Mouse (Mus musculus) monocyte, adult 2 months (primary cell): ENCODE measurements around the gene Ccdc167.

Experiments
- DNase-seq, 2 experiments: peaks; one replicate each; pipeline ENCODE4 v3.0.0; 2022; ENCODE audit warnings: low spot score in 2 of 2, low read depth in 1 of 2

Gene Ccdc167

DNA sequence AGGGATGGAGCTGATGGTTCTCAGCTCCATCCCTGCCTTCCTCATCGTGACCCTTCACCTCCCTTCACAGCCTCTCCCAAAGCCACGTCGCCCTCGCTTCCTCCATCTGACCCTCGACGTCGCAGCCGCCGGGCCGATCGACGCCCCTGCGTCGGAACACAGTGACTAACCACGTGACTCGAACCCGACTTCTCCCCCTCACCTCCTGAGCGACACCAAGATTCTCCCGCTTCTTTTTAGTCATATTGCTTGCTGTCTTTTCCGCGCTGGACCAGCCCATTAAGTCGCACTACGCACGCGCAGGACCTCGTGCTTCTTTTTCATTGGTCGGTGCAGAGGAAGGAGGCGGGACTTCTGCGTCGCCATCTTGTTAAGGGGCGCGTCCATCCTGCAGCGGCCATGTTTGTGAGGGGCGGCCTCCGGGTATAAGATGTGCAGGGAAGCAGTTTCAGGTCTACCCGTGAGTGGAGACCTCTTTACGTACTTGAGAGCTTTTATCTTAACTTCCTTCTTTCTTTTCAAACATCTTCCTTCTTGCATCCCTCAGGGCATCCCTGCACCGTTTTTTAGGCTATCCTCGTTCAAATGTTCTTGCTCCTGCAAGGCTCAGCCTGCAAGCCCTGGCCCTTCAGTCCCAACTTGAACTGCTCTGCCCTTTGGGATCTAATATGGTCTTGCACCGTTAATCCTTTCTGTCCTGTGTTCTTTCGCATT is at the start of gene Ccdc167:
Gene Ccdc167, minus strand, starts transcription at position 313 of the 714 bp plus-strand sequence.
- peak; percentile 89 to 93 for DNase-seq

DNA sequence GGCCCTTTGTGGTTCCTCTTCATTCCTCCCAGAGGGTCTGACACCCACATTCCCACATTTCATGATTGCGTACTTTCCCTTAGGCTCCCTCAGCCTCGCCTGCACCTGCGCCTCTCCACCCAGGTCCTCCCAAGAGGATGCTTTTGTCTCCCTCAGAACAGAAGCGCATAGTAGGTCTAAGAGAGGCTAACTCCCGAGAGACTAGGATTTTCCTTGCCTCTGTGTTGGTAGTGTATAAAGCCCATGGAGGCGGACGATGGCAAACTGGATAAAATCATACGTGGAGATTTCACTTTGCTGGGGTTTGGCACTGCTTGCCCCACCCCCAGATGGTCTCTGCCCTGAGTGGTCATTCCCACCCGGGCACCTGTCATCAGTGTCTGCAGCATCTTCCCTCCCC is 48.5 kb upstream of the Ccdc167 start:
- no peak for DNase-seq

DNA sequence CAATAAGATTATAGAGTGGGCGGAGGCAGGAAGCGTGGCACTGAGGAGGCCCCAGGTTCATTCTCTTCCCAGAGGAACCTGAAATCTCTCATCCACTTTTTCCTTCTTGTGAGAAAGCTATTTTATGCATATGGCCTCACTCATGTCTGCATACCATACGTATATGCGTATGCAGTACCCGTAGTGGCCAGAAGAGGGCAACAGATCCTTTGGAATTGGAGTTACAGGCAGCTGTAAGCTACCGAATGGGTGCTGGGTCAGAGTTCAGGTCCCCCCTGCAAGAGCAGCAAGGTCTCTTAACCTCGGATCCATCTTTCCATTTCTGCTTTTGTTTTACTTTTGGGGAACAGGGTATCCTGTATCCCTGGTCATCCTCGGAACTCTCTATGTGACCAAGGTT is 45.7 kb upstream of the Ccdc167 start:
- peak; percentile 18 to 42 for DNase-seq

DNA sequence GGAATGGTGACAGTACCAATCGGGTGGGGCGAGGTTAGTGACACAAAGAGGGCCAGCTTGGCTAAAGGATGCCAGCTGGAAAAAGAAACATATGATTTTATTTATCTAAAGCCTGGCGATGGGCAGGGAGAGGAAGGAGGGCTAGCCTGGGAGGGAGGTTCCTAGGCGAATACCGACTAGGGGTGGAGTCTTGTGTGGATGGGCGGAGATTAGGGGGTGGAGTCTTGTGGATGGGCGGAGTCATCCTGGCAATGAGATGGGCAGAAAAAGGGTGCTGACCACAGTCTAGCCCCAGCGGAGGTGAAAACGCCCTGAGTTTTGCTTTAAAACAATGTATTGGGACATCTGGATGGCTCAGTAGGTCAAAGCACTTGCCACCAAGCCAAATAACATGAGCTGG is 45.1 kb upstream of the Ccdc167 start:
- no peak for DNase-seq

DNA sequence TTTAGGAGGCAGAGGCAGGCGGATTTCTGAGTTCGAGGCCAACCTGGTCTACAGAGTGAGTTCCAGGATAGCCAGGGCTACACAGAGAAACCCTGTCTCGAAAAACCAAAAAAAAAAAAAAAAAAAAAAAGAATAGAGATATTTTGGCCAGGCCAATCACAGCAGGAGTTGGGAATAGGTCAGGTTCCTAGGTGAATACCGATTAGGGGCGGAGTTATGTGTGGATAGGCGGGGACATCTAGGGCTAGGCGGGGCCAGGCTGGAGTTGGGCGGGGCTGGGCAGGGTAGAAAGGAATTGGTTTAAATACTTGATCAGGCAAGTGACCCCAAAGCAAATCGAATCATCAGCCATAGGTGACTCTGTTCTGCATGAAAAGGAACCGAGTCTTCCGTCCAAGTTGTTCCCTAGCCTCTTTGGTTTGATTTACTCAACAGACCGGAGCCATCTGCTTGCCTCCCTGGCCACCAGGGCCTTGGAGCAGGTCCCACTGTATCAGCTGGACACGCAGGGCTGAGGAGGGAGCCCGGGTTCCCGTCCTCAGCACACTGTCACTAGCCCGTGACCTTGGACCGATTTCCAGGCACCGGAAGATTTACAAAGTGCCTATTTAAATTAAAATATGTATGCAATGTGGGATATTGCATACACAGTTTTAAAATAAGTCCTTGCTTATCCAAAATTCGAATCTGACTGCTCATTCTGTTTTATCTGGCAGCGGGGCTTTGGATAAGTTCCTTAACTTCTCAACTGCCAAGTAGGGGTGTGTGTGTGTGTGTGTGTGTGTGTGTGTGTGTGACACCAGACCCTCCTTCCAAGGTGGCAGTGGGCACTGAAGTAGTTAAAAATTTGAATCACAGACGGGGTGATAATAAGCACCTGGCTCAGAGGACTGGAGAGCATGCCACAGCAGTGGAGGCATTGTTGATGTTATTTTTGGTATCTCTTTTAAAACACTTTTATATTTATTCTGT is 43.8 kb upstream of the Ccdc167 start:
- DNase-seq: no peak

DNA sequence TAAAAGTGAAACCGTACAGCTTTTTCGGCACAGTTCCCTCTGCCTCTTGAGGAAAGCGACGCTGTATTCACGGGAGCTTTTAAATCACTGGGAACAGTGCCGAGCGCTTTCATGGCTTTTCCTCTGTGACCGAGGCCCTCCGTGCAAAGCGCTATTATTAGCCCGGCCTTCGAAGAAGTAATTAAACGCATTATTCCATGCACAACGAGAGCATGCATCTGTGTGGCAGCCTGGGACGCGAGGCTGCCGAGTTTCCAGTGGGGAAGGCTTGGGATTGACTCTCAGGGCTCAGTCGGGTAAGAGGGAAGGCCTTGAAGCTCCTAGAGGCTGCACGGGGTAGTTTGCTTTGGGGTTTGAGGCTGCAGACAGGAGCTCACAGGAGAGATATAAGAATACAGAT is 43.1 kb upstream of the Ccdc167 start:
- no peak for DNase-seq

DNA sequence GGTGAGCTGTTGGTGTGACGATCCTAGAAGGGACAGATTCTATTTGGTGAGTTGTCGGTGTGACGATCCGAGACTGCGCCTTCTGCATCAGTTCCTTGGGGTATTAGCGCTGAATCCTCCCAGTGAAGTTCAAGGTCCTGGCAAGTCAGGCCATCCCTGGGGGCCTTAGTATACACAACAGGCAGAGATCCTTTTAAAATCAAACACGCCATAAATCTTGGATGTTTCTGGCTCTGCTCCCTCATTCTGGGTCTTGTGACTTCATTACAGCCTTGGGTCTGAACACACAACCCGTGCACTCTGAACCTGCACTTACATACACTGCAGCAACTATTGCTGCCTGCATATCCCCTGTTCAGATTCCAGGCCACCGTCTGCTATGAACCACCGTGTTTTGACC is 39.5 kb upstream of the Ccdc167 start:
- no peak for DNase-seq

DNA sequence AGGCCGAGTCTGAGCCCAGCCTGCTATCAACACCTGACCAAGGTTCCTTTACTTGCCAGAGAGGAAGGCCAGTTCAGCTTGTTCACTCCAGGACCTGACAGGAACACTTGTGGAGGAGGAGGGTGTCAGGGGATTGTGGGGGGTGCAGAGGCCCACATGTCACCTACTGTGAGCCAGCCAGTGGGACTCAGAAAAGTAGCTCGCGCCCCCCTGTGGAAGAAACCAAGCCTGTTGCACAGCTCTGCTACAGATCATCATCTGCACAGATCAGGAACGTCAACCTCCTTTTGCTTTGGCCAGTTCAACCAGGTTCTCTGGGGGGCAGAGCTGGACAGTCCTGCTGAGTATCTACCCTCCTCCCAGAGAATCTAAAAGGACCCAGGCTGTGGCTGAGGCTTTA is 37.7 kb upstream of the Ccdc167 start:
- DNase-seq: no peak

DNA sequence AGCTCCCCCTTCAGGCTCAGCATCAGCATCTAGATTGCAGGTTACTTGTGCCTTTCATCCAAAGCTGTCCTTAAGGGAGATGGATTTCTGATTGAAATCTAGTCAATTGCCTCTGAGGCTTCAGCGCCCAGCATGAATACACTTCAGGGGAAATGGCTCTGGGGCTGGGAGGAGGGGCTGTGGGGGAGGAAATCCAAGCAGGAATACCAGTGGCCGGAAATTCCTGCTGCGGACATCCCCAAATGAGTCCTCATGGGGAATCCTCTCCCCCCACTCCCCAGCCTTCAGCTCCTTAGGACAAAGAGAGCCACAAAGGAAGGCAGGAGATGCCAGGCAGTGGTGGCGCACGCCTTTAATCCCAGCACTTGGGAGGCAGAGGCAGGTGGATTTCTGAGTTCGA is 30.6 kb upstream of the Ccdc167 start:
- DNase-seq: no peak

DNA sequence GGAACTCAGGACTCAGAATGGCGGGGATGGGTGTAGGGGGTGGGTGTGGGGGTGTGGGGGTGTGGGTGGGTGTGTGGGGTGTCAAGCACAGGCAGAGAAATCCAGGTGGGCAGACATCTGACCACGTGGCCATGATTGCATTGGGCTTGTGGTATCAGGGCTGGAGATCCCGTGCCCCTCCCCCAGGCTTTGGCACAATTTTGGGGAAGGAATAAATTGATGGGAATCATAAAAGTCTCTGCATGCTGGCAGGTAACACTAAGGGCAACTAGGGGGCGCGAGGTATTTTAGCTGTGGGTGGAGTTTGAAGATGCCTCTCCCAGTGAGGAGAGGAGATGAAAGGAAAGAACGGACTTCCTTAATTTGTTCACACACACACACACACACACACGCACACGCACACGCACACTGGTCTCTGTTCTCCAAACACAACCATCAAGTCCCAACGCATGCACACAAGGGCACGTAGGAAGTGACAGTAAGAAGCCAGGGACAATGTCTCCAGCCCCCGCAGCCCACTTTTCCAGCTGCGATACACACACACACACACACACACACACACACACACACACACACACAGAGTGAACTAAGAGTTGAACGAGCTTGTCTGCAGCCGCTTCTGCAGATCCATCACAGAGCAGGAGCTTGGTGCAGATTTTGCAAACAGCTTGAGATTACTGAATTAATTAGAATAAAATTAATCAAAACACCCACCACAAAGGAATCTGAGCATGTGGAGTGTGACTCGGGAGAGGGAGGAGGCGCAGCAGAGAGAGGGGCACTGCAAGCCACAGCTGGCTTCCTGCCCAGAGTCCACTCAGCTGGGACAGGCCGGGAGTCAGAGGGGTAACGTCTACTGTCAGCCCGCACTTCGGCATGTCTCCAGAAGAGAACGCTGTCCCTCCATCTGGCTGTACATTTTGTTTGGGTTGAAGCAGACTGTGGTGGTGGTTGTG is 21.3 kb upstream of the Ccdc167 start:
- no peak for DNase-seq

DNA sequence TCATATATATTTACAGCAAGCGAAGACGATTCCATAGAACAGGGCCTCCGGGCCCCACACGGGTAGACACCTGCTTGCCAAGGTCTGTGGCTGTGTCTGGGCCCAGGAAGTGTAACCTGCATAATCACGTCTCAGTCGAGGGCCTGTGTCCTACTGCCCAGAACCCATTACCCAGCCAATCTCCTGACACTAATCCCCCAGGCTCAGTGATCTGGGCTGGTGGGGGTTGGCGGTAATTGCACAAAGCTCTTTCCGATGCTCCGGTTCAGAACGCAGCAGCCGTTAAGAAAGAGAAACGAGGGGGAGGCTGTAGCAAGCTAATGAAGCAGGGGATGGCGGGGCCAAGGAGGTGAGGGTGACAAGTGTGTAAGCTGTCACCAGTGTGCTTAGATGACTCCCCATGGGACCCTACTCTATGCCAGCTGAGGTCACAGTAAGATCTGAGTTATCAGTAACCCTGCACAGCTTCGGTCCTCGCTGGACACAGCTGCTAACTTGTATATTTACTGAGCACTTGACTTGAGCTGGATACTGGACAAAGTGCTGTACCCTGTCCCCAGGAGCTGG is 19.7 kb upstream of the Ccdc167 start:
- DNase-seq: no peak

DNA sequence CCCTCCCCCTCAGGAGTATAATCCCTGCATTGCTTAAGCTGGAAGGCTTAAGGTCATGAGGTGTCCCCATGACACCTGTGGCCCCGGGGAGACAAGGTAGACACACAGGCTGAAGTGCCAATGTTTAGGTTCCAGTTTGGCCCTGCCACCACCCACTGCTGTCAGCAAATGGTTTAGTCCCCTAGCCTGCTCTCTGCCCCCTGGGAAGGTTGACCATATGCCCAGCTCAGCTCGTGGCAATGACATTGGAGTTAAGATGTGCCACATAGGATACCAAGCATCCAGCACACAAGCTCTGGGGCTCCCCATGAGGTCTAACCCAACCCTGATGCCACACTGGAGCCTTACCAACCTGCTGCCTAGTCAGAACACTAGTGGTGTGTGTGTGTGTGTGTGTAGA is 15.7 kb upstream of the Ccdc167 start:
- DNase-seq: no peak

DNA sequence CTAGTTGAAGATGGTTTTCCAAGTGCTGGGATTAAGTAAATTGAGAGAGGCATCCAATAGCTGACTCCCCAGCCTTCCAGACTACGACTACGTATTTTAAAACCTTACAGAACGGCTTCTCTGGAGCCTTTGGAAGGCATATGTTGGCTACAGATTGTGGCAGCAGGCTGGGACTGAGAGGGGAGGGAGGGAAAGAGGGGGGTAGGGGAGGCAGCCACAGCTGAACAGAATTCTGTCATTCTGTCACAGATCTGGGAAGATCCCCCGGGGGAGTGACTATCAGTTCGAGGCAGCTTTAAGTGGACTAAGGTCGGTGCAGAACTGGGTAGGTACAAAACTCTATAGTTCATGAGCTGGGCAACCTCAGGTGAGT is 15.1 kb upstream of the Ccdc167 start:
- no peak for DNase-seq

DNA sequence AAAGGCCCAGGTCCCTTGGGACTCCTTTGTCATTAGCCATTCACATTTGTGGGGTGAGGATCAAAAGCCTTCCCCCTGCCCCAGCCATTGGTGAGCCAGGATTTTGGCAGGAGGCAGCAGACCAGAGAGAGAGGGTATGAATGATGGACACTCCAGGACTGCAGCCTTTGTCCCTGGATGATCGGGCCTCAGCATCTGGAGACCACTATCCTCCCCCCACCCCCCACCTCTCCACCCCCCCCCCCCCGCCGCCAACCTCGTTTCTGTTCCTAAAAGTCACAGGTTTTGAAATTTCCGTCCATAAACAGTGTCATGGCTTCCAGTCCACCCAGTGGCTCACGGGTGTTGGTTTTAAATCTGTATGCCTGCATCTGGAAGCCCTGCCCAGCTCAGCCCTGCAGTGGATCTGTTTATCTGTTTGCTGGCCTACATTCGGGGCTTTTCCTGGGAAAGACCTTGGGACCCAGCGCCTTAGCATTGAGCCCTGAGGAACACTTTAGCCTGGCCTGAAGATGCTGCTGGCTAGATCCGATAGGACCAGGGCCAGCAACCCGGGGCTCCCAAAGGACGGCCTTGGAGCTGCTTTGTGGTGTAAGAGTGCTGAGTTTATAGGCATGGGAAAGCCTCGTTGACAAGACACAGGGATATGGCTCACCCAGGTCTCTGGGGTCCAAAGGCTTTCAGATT is 14.6 kb upstream of the Ccdc167 start:
- no peak for DNase-seq

DNA sequence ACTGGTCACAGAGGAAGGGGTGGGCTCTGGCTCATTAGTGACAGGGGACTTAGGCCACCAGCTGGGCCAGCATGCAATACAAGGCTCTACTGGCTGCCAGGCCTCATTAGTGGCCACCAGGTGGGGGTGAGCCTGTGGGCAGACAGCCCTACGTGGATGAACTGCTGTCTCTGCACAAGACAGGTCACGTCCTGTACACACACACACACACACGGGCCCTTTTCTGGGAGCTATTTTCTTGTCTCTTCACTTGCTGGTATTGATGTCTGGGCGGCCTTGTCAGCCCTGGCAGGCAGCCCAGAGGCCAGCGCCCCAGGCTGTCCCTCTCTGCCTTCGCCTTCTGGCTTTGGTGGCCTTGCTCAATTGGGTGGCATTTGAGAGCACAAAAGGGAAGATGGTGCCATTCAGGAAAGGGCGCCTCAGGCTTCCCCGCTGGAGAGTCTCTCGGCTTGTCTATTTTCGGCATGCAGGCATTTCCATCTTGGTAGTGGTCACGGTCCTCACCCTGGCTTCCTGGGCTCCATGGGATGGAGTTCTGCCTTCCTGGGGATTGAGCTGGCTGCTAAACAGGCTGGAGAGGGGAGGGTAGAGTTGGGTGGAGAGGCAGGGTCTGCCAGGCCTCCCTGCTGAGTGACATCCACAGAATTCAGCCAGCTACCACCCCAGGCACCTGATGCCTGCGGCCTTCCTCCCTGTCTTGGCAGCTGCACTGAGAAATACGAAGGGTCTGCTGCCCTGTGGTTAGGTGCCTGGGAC is 13.8 kb upstream of the Ccdc167 start:
- DNase-seq: no peak

DNA sequence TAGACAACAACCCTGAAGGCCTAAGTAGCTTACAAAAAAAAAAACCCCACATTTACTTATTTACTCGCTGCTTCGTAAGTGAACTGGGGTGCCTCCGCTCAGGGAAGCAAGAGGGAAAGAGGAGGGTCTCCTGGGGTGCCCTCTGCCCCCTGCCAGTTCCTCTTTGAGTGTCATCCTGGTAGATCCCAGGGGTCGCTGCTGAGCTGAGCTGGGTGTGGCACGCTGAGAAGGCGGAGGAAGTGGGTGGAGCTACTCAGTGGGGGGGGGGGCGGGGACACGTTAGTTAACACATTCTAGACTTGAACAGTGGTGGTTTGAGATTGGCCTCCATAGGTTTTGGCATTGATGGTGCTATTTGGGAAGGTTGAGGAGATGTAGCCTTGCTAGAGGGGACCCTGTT is 11.2 kb upstream of the Ccdc167 start:
- no peak for DNase-seq

DNA sequence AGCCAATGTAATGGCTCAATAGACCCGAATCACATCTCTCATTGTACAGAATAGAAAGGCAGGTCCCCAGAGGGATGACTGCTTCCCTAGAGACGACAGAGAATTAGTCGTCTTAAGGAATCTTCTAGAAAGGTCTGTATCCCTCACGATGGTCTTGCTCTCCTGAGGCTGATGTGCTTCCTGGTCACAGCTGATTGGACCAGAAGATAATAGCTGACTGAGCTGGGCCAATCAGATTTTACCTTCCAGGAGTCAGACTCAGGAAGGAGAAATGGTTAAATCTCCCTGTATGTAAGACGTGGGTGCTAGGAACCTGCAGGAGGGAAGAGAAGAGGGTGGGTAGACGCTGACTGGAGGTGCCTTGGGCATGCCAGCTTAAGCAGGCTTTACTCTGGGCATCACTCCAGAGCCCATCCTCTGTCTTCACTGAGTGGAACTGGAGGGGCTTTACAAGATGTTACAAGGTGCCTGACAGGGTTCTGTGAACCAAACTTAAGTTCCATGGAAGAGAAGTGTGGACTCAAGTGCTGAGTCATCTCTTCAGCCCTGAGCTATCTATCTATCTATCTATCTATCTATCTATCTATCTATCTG is 8.3 kb upstream of the Ccdc167 start:
- no peak for DNase-seq

DNA sequence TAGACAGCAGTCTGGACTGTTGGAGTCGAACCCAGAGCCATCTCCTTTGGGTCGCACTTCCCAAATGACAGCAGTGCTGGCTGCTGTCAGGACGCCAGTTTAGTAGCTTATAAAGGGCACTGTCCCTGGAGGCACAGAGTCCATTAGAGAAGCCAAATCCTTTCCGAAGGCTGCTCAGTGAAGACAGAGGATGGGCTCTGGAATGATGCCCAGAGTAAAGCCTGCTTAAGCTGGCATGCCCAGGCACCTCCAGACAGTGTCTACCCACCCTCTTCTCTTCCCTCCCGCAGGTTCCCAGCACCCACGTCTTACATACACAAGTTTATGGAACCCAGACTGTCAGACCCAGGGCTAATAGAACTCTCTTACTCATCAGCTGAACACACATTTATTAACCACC is 7.8 kb upstream of the Ccdc167 start:
- no peak for DNase-seq

DNA sequence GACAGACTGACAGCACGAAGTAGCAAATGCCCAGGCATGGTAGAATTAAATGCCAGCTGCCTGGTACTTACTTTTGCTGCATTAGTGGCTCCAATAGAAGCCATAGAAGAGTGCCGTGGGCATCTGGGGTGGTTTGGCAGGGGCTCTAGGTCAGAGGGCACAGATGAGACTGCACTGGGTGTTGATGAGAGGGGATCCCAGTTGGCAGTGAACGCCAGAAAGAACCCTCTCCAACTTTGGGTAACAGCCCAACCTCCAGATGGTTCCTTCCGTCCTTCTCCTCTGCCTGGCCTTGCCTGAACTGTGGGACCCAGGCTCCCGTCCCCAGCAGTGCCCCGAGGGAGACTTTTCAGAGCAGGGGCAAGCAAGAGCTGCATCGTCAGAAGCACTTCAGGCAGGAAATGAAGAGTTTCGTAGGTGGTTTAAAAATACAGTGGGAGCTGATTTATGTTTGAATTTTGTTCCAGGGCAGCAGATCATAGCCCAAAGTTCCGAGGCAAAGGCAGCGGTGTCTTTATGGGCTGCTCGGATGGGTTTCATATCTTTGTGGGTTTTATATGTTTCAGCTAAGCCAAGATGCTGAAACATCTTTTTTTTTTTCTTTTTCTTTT is 4.0 kb upstream of the Ccdc167 start:
- DNase-seq: no peak
